In genomic region chr3:138431835-138432234, GRCm38 (mm10) we compare ENCODE assay signal across 12 mouse cellular contexts. TPM values are rescaled to one million over a fixed set of nuclear protein-coding genes. Genes with fewer than 3 reads are reported as not detected.
DNase-seq lines count a peak whose midpoint lies in the region; ATAC-seq lines count a peak whose summit lies in the region.
"Had no signal": no experiment of that assay in that cellular context is flagged by ENCODE, and none has a peak within 500 bp of the region (broad histone marks: within the 10 kb centered on the region; RNA-seq: fewer than 3 reads in every experiment).

No protein-coding gene starts in this region.

- no peaks in the 10 kb centered on the region for H3K36me3 ChIP-seq in embryonic facial prominence, embryonic 14.5 days (ENCODE audit: control insufficient read depth, insufficient read depth, low read length)
- H3K36me3 ChIP-seq: heart, embryonic 15.5 days; limb, embryonic 15.5 days had no signal

- 77% methylated on average over 2 of the region's 2 CpGs for WGBS in embryonic facial prominence, embryonic 14.5 days

- no peak for ATAC-seq in embryonic facial prominence, embryonic 14.5 days (ENCODE audit: low read depth)

- H3K4me3 ChIP-seq in embryonic facial prominence, embryonic 14.5 days (ENCODE audit: low read depth, low read length), result no peak overlapping the region
- H3K4me3 ChIP-seq: heart, embryonic 15.5 days; limb, embryonic 15.5 days had no signal

- H3K27me3 ChIP-seq in embryonic facial prominence, embryonic 14.5 days (replicated peaks; ENCODE audit: control insufficient read depth, insufficient read depth, low read length), result no peaks in the 10 kb centered on the region
- H3K27me3 ChIP-seq: heart, embryonic 15.5 days; limb, embryonic 15.5 days had no signal

- H3K27ac ChIP-seq in embryonic facial prominence, embryonic 14.5 days (replicated peaks; ENCODE audit: low read depth, low read length), result no peak overlapping the region
- H3K27ac ChIP-seq: heart, embryonic 15.5 days; limb, embryonic 15.5 days had no signal

- H3K9me3 ChIP-seq in embryonic facial prominence, embryonic 14.5 days (ENCODE audit: control insufficient read depth, low read length), result 0 out of 2 replicates have a peak, but pooled peaks cover 5% of the 10 kb centered on the region
- H3K9me3 ChIP-seq: limb, embryonic 15.5 days had no signal

- intact Hi-C loops in left cerebral cortex, postnatal 14 days (cut with DNase I), result loop anchor here (2.0 to 10.0 kb wide), 2 partner anchors 233 to 657 kb away; no protein-coding TSS in a partner anchor

- DNase-seq in cerebellum, postnatal 14 days, result peak; percentile 33 to 57
- DNase-seq in cerebellum, adult 18-20 months, result no peak
- peak; percentile 33 to 39 for DNase-seq in left cerebral cortex, postnatal 14 days (ENCODE audit: low spot score in 2 of 2)
- no peak for DNase-seq in left cerebral cortex, adult 8-10 months (ENCODE audit: low spot score in 2 of 2)
- DNase-seq in embryonic facial prominence, embryonic 14.5 days (ENCODE audit: low spot score), result peak; percentile 57
- peak; percentile 66 for DNase-seq in naive thymus-derived CD4-positive, alpha-beta T cell, adult 2 months (ENCODE audit: low read depth)
- no peak for DNase-seq in cerebellum, postnatal 4 days (ENCODE audit: low spot score in 2 of 2)
- no peak for DNase-seq in thymus, postnatal 10 days (ENCODE audit: low spot score in 2 of 2)

- no peaks in the 10 kb centered on the region for H3K4me1 ChIP-seq in embryonic facial prominence, embryonic 14.5 days (ENCODE audit: control insufficient read depth, insufficient read depth, low read length)
- H3K4me1 ChIP-seq: heart, embryonic 15.5 days; limb, embryonic 15.5 days had no signal

- H3K9ac ChIP-seq in embryonic facial prominence, embryonic 14.5 days (ENCODE audit: low read depth, low read length), result no peak overlapping the region
- H3K9ac ChIP-seq: heart, embryonic 15.5 days; limb, embryonic 15.5 days had no signal

- no peak overlapping the region for H3K4me2 ChIP-seq in embryonic facial prominence, embryonic 14.5 days (ENCODE audit: low read depth, low read length)
- H3K4me2 ChIP-seq: heart, embryonic 15.5 days; limb, embryonic 15.5 days had no signal

RNA-seq across cellular contexts. Expression of gene Adh5, which starts 11.1 kb away (rescaled TPM):
- 10 to 100 TPM; 72.7 to 73.4 TPM for total RNA-seq in left cerebral cortex, postnatal 14 days (2021)
- total RNA-seq in left cerebral cortex, adult 8-10 months (2022), result 10 to 100 TPM; 63.2 to 73.5 (median 70.0) TPM
- polyA plus RNA-seq in embryonic facial prominence, embryonic 14.5 days (2014; fragmentation: Nextera tagmentation; extraction: Ambion mirVana), result 169 and 181 TPM in 2 replicates

RNA-seq across cellular contexts. Expression of gene Adh4, which starts 16.6 kb away (rescaled TPM):
- total RNA-seq in left cerebral cortex, postnatal 14 days (2021), result not detected
- not detected for total RNA-seq in left cerebral cortex, adult 8-10 months (2022)
- polyA plus RNA-seq in embryonic facial prominence, embryonic 14.5 days (2014; fragmentation: Nextera tagmentation; extraction: Ambion mirVana), result not detected in 2 replicates
- polyA plus RNA-seq: C2C12; cortical plate, adult 2 months; heart, embryonic 15.5 days had no signal

RNA-seq across cellular contexts. Expression of gene Metap1, which starts 57.5 kb away (rescaled TPM):
- total RNA-seq in left cerebral cortex, postnatal 14 days (2021), result 10 to 100 TPM; 40.7 to 41.9 TPM
- total RNA-seq in left cerebral cortex, adult 8-10 months (2022), result 10 to 100 TPM; 36.4 to 41.4 (median 37.1) TPM
- polyA plus RNA-seq in embryonic facial prominence, embryonic 14.5 days (2014; fragmentation: Nextera tagmentation; extraction: Ambion mirVana), result 45.8 and 46.4 TPM in 2 replicates

Comparison
In these comparisons a context has a peak if more than half of its experiments do, and no peak if none do; other contexts are left out.
1. DNase-seq: peak in cerebellum, postnatal 14 days (2 of 2), left cerebral cortex, postnatal 14 days (2 of 2), embryonic facial prominence, embryonic 14.5 days (single experiment) and naive thymus-derived CD4-positive, alpha-beta T cell, adult 2 months (single experiment); none in cerebellum, adult 18-20 months (0 of 2), left cerebral cortex, adult 8-10 months (0 of 2), cerebellum, postnatal 4 days (0 of 2) and thymus, postnatal 10 days (0 of 2).